Mouse (Mus musculus) thymus, adult 2 months (tissue): ENCODE measurements around the gene Ccdc125.

ENCODE experiments used
- CTCF ChIP-seq: fragments of 200-500 bp; IDR thresholded peaks from 2 replicates; pipeline ENCODE4 v1.5.1; 2012; ENCODE audit warnings: mild to moderate bottlenecking, control low read depth, low read length, moderate library complexity, borderline replicate concordance; ENCODE audit not compliant: control insufficient read depth, poor library complexity, insufficient read depth; ENCODE audit errors: extremely low read depth
- POLR2A ChIP-seq: fragments of 200-500 bp; IDR thresholded peaks from 2 replicates; pipeline ENCODE4 v1.6.1; 2012; ENCODE audit warnings: mild to moderate bottlenecking, low read length, control low read depth, moderate library complexity; ENCODE audit not compliant: control insufficient read depth, poor library complexity, insufficient read depth; ENCODE audit errors: extremely low read depth

DNA sequence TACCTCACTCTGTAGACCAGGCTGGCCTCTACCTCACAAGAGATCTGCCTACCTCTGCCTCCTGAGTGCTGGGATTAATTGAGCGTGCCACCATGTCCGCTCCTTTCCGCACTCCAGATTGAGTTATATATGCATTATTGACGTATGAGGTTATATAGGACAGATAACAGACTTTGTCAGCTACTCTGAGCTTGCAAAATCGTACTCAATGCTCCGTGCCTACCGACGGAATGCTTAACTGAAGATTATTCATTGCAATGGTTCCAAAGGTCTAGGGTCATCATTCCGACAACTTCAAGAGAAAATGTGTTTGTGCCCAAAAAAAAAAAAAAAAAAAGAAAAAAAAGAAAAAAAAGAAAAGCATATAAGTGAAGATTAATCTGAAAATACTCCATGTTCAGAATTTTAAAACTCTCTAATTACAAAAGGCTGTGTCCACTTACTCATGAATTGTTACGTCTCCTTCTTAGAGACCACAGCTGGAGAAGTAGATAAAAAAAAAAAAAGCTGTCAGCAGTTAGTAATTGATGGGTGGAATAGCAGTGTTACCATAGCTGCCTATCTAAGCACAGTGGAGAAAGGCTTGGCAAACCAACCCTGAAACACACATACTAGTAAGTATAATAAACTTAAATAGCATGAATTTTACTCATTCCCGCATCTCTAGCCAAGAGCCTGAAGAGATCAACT is 74.0 kb downstream of the Ccdc125 start:
- no peak for TF ChIP-seq CTCF
- TF ChIP-seq POLR2A = no peak
